Mouse (Mus musculus): ENCODE results near the gene Gcn1l1.

Gcn1l1 gene

GRCm38 (mm10) chr5:115656677-115657076, 91.6 kb downstream of the Gcn1l1 start:
- no peak for DNase-seq (ENCODE audit: low spot score in 2 of 2)

- DNase-seq (ENCODE audit: low spot score in 2 of 2): no peak
Measured at GRCm38 (mm10) chr5:115657234-115657633, 92.2 kb downstream of the Gcn1l1 start.

- DNase-seq (ENCODE audit: low spot score in 2 of 2): no peak
Measured at GRCm38 (mm10) chr5:115658352-115658751, 93.3 kb downstream of the Gcn1l1 start.

GRCm38 (mm10) chr5:115662658-115663057, 97.6 kb downstream of the Gcn1l1 start:
- no peak for DNase-seq (ENCODE audit: low spot score in 2 of 2)

GRCm38 (mm10) chr5:115666366-115667065, 101.5 kb downstream of the Gcn1l1 start:
- DNase-seq (ENCODE audit: low spot score in 2 of 2): no peak

- DNase-seq (ENCODE audit: low spot score in 2 of 2): no peak
Measured at GRCm38 (mm10) chr5:115667210-115667609, 102.2 kb downstream of the Gcn1l1 start.

- no peak for DNase-seq (ENCODE audit: low spot score in 2 of 2)
Measured at GRCm38 (mm10) chr5:115667894-115668293, 102.8 kb downstream of the Gcn1l1 start.

GRCm38 (mm10) chr5:115668986-115669385, 103.9 kb downstream of the Gcn1l1 start:
- DNase-seq (ENCODE audit: low spot score in 2 of 2): no peak

- DNase-seq (ENCODE audit: low spot score in 2 of 2): no peak
Measured at GRCm38 (mm10) chr5:115669974-115670373, 104.9 kb downstream of the Gcn1l1 start.

- DNase-seq (ENCODE audit: low spot score in 2 of 2): no peak
Measured at GRCm38 (mm10) chr5:115670406-115670805, 105.4 kb downstream of the Gcn1l1 start.

- DNase-seq (ENCODE audit: low spot score in 2 of 2): no peak
Measured at GRCm38 (mm10) chr5:115671846-115672245, 106.8 kb downstream of the Gcn1l1 start.

Data from left cerebral cortex, adult 9 months (tissue).